Mouse (Mus musculus) CH12F3 (cell line): ENCODE measurements around the gene Cox20.
"Not testable (repeated sequence)": the region's sequence is repeated elsewhere in the genome, so short reads cannot be mapped to it uniquely, and the experiment has no call there.

Source experiments
- in situ Hi-C: fragments of 300-500 bp; cut with MboI; formaldehyde crosslinking; loops from 2 replicates; pipeline ENCODE4 v1.14.3; 2020; ENCODE audit warnings: low sequenced_read_pairs

Cox20 gene

DNA sequence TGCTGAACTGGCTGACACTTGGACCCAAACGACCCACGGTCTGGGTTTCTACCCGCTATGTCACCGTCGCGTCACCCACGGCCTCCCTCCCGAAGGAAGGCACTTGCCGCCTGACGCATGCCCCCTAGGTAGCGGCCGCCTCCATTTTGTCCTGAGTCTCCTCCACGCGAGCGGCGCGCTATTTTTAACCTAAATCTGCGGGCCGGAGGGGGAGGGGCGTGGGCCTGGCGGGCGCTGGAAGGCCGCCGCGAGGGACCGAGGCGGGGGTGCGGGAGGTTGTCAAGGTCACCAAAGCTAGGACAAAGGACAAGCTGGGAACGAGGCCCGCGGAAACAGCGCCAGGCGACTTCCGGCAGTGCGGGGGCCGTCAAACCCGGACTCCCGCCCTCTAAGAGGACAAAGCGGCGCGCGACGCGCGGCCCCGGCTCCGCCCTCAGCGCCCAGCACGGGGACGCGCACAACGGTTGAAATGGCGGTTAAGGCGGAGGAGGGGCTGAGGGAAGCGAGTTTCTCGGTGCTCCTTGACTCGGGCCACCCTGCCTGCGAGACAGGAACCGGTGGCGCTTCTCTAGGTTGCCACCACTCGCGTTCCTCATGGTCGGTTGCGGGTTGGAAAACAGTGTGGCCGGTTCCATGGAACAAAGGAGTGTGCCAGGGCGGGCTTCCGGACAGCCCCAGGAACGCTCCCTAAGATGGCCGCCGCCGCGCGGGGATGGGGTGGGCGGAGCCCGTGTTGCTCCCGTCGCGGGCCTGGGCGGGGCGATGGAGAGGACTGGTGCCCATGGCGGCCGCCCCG is at the start of gene Cox20:
Gene Cox20, plus strand, starts transcription at position 742 of the 796 bp plus-strand sequence.
- in situ Hi-C loops: loop anchor here (25.0 kb wide), 1 partner anchor 181 kb away; no protein-coding TSS in a partner anchor

GRCm38 (mm10) chr1:178270635-178271034 is 48.3 kb upstream of the Cox20 start:
- in situ Hi-C loops: no loop called here

GRCm38 (mm10) chr1:178275174-178275730 is 43.7 kb upstream of the Cox20 start:
- in situ Hi-C loops: no loop called here

GRCm38 (mm10) chr1:178275738-178276053 is 43.2 kb upstream of the Cox20 start:
- in situ Hi-C loops: no loop called here

DNA sequence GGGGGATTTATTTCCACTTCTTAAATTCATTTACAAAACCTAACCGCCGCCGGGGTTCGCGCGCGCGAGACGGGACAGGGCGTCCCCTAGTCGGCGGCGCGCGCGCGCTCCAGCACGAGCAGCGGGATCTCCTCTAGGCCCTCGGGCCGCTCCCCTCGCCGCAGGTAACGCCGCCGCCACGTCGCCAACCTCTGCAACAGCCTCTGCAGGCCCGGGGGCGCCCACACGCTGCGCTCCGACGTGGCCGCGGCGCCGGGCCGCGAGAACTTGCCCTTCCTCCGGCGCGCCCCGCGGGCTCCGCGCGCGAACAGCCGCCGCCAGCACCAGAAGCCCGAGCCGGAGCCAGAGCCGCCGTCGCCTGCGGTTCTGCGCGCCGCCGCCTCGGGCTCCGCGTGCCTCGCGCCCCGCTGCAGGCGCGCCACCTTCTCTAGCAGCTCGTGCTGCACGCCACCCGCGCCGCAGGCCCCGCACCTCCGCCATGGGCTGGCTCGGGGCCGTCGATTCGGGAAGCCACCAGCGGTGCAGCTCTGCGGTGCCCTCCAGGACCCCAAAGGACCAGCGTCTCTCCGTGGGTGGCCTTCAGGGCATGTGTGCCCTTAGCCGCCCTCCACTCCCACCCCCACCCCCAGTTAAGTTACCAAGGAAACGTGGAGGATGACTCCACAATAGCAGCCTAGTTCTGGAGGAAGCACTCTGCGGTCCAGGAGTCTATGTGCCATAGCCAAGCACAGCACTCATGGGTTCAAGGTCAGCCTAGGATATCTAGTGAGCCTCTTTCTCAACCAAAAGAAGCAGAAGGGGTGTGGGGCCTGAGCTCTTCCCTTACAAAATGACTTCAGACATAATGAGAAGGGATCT is 42.6 kb upstream of the Cox20 start:
- in situ Hi-C loops: no loop called here

DNA sequence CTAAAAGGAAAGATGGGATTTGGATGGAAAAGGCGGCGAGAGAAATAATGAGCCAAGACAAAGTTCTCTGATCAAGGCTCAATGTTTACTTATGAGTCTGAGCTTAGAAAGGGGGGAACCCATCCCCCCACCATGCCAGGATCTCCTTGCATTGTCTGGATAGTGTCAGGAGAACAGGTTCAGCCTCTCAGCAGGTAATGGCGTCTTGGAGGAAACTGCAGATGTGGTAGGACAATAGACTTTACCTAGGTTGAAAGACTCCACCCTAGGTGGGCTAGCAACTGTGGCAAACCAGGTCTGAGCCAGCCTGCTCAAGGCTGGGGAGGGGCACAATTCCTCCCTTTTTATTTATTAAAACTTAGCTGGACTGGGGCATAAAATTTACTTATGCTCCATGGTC is 35.6 kb upstream of the Cox20 start:
- in situ Hi-C loops: not testable (repeated sequence)

DNA sequence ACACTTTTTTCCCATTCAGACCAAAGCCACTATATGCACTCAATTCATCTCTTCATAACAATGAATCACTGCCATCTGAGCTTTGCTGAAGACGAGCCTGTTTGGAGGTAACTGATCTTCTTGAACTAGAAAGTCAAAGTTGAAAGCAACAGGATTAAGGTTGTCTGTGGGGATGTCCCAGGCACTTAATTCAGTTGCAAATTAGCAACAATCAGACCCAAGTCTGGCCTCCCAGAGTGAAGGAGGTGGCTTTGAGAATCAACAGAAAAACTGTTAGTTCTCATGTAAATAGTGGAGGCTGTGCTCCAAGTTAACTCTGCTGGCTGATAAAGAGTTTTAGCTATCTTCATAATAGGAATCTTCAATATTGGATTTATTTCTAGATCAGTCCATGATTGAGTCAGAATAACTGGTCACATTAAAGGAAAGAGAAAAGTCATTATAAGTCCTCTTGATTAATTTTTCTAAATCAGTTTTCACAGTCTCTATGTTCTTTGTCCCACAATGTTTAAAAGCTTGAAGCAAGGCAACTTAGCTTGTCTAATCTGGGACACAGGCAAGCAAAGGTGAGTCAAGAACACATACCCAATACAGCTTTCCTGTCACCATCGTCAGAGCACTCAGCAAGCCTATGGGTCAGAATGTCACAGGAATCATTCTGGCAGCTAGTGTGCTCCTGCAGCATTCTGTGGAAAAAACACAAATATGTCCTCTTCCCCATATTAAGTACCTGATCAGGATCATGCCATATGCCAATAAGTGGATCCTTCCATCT is 34.8 kb upstream of the Cox20 start:
- in situ Hi-C loops: no loop called here

- in situ Hi-C loops: no loop called here
These were observed 31.2 kb upstream of the Cox20 start for GRCm38 (mm10) chr1:178287601-178288176.

- in situ Hi-C loops: no loop called here
These were observed 27.2 kb upstream of the Cox20 start for GRCm38 (mm10) chr1:178291716-178292115.

DNA sequence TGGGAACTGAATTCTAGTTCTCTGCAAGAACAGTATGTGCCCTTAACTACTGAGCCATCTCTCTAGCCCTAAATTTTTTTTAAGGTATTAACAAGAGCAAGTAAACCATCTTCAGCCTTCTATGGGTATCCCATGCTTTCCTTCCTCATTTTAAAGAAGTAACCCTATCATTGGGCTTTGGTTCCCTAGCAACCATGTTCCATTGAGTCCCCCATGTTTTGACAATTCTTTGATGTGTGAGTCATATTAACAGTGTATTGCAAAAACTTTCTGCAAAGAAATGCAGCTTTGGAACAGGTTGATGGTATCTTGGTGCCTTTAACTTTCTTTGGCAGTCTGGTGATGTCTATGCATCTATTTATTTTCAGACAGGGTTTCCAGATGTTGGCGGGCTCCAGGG is 24.9 kb upstream of the Cox20 start:
- in situ Hi-C loops: no loop called here

GRCm38 (mm10) chr1:178301261-178301660 is 17.7 kb upstream of the Cox20 start:
- in situ Hi-C loops: loop anchor here (25.0 kb wide), 1 partner anchor 164 kb away; no protein-coding TSS in a partner anchor

DNA sequence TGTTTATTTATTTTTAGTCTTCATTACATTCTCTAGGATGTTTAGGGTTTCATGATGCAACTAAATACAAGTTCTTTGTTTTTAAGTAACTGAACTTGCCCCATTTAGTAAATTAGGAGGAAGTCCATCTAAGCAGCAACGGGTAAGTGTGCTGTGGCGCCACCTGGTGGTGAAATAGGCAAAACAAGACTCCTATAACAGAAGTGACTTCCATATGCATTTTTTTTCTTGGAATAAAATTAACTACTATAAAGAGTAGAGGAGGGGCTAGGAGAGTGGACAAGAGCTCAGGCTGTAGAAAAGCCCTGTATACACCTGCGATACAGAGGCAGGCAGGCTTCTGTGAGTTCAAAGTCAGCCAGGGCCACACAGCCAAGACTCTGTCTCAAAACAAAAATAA is 15.5 kb upstream of the Cox20 start:
- in situ Hi-C loops: loop anchor here (25.0 kb wide), 1 partner anchor 166 kb away; no protein-coding TSS in a partner anchor

GRCm38 (mm10) chr1:178309487-178309886 is 9.4 kb upstream of the Cox20 start:
- in situ Hi-C loops: loop anchor here (25.0 kb wide), 1 partner anchor 172 kb away; no protein-coding TSS in a partner anchor

DNA sequence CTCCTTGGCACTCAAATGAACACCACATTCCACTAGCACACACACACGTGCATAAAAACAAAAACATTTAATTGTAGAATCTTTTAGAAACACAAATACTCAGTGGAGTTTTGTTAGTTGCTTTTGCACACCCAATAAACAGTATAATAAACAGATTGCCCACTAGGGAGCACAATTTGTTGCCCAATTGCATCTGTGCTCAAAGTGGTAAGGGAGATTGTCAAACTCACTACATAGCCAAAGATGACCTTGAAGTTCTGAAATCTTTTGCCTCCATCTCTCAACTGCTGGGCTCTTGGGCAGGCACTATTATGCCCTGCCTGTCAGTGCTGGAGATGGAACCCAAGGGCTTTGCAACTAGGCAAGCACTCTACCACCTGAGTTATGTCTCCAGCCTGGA is 8.8 kb upstream of the Cox20 start:
- in situ Hi-C loops: loop anchor here (25.0 kb wide), 1 partner anchor 173 kb away; no protein-coding TSS in a partner anchor

DNA sequence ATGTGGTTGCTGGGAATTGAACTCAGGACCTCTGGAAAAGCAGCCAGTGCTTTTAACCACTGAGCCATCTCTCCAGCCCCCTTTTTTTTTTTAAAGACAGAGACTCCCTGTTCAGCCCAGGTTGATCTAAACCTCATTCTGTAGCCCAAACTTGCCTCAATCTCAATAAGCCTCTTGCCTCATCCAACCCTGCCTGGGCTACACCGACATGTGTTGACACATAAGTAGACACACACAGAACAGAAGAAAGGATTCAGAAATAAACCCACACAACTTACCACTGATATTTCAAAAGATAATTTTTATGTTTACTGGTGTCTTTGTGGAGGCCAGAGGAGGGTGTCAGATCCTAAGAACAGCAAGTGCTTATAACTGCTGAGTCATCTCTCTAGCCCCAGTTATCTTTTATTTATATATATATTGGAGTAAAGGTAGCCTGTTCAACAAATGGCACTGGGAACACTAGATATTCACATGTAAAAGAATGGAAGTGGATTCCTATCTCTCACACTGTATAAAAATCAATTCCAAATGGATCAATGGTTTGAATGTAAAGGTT is 5.8 kb upstream of the Cox20 start:
- in situ Hi-C loops: loop anchor here (25.0 kb wide), 1 partner anchor 176 kb away; no protein-coding TSS in a partner anchor

GRCm38 (mm10) chr1:178314236-178314635 is 4.7 kb upstream of the Cox20 start:
- in situ Hi-C loops: loop anchor here (25.0 kb wide), 1 partner anchor 177 kb away; no protein-coding TSS in a partner anchor

GRCm38 (mm10) chr1:178317275-178318001 is 1.5 kb upstream of the Cox20 start:
- in situ Hi-C loops: loop anchor here (25.0 kb wide), 1 partner anchor 180 kb away; no protein-coding TSS in a partner anchor

GRCm38 (mm10) chr1:178318002-178318388 is 935 bp upstream of the Cox20 start:
- in situ Hi-C loops: loop anchor here (25.0 kb wide), 1 partner anchor 181 kb away; no protein-coding TSS in a partner anchor
